Mouse (Mus musculus) olfactory bulb, adult 2 months (tissue): ENCODE data around the gene Wdr4.

Experiments used
- CTCF ChIP-seq: fragments of 200-500 bp; IDR thresholded peaks from 2 replicates; pipeline ENCODE4 v1.5.1; 2012; ENCODE audit warnings: low read depth, mild to moderate bottlenecking, low read length, moderate library complexity; ENCODE audit not compliant: insufficient read depth
- POLR2A ChIP-seq: fragments of 200-500 bp; IDR thresholded peaks from 2 replicates; pipeline ENCODE4 v1.6.1; 2012; ENCODE audit warnings: mild to moderate bottlenecking, low read depth, low read length, moderate library complexity; ENCODE audit not compliant: insufficient read depth

DNA sequence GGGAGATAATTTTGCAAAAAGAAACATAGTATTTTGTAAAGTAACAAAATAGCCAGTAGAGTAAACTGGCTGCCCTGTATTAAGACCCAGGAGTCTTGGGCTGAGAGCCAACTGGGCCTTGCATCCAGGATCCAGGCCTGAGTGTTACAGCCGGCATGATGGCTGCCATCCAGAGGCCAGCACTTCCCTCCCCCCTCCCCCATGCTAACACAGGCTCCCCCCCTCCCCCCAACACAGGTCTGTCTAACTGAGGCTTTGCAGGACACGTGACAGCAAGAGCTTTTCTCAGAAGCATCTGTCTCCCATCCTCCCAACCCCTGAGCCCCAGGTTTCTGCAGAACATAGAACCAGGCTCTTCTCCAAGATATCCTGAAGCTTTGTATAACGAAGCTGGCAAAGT is 1.1 kb upstream of the Wdr4 start:
- TF ChIP-seq POLR2A (no peak), CTCF (no peak)
